Mouse (Mus musculus) bone marrow, adult 2 months (tissue): Measurements from ENCODE around the gene Vstm4. TPM values are rescaled to one million over a fixed set of nuclear protein-coding genes. Genes with fewer than 3 reads are reported as not detected.

Experiments used
- H3K27ac ChIP-seq: fragments of 200-500 bp; 2 replicates; pipeline ENCODE4 v1.5.1; 2012; ENCODE audit warnings: low read depth, mild to moderate bottlenecking, control low read depth, inconsistent platforms, low read length; ENCODE audit not compliant: control insufficient read depth, poor library complexity, insufficient read depth
- H3K4me1 ChIP-seq: fragments of 200-500 bp; 2 replicates; pipeline ENCODE4 v1.6.1; 2011; ENCODE audit warnings: low read length; ENCODE audit not compliant: control insufficient read depth, insufficient read depth
- H3K4me3 ChIP-seq: fragments of 200-500 bp; replicated peaks from 2 replicates; pipeline ENCODE3; 2011; ENCODE audit warnings: mild to moderate bottlenecking, low read depth, low read length, control low read depth; ENCODE audit not compliant: control insufficient read depth
- CTCF ChIP-seq: fragments of 200-500 bp; IDR thresholded peaks from 2 replicates; pipeline ENCODE4 v1.5.1; 2011; ENCODE audit warnings: low read length, control low read depth; ENCODE audit not compliant: control insufficient read depth, insufficient read depth
- POLR2A ChIP-seq: fragments of 200-500 bp; IDR thresholded peaks from 2 replicates; pipeline ENCODE4 v1.6.1; 2011; ENCODE audit warnings: low read depth, mild to moderate bottlenecking, control low read depth, low read length, borderline replicate concordance; ENCODE audit not compliant: control insufficient read depth
- WGBS: fragments of 180-500 bp; shearing (Covaris S2); methylation state at CpG from one replicate; pipeline ENCODE4 v1.1.7; 2018; 5-methylcytosine and 5-hydroxymethylcytosine counted together
- polyA plus RNA-seq: library from polyadenylated mRNA; stranded (reverse); fragments of >200 nt; gene quantifications from 2 replicates; pipeline ENCODE4 v1.2.4, GENCODE M21; 2011; ENCODE audit warnings: low replicate concordance; ENCODE audit not compliant: missing spikeins, insufficient read depth, insufficient read length

Vstm4 gene
- polyA plus RNA-seq, 1 experiment, result 2.9 TPM

GRCm38 (mm10) chr14:32861656-32862055 lies 5.1 kb downstream of the Vstm4 start:
- Histone ChIP-seq H3K27ac (no peak overlapping the region), H3K4me3 (no peak overlapping the region), H3K4me1 (no peaks in the 10 kb centered on the region)
- 60% methylated on average over 2 of the region's 2 CpGs for WGBS
- no peak for TF ChIP-seq CTCF

- TF ChIP-seq CTCF (no peak), POLR2A (no peak)
- Histone ChIP-seq H3K4me1 (no peaks in the 10 kb centered on the region), H3K4me3 (no peak overlapping the region), H3K27ac (no peak overlapping the region)
- 72% methylated on average over 3 of the region's 3 CpGs for WGBS
These were observed 8.8 kb downstream of the Vstm4 start for GRCm38 (mm10) chr14:32865331-32865730.

- 75% methylated on average over 5 of the region's 5 CpGs for WGBS
- Histone ChIP-seq H3K27ac (no peak overlapping the region), H3K4me3 (no peak overlapping the region), H3K4me1 (no peaks in the 10 kb centered on the region; the same call in 1 of the 2 replicates)
- no peak for TF ChIP-seq CTCF
These were observed 15.4 kb downstream of the Vstm4 start for GRCm38 (mm10) chr14:32871963-32872362.

- TF ChIP-seq CTCF (no peak), POLR2A (no peak)
- Histone ChIP-seq H3K4me1 (no peaks in the 10 kb centered on the region; the same call in 1 of the 2 replicates), H3K27ac (no peak overlapping the region), H3K4me3 (no peak overlapping the region)
- WGBS, result 60% methylated on average over 6 of the region's 6 CpGs
These were observed 21.0 kb downstream of the Vstm4 start for GRCm38 (mm10) chr14:32877549-32877948.

- H3K27ac ChIP-seq, result no peak overlapping the region
- H3K4me3 ChIP-seq, result no peak overlapping the region
- no peaks in the 10 kb centered on the region; the same call in 1 of the 2 replicates for H3K4me1 ChIP-seq
- WGBS, result 76% methylated on average over 5 of the region's 5 CpGs
- TF ChIP-seq CTCF, result no peak
- TF ChIP-seq POLR2A, result no peak
These were observed 23.8 kb downstream of the Vstm4 start for GRCm38 (mm10) chr14:32880332-32880731.

GRCm38 (mm10) chr14:32881693-32882092 lies 25.1 kb downstream of the Vstm4 start:
- H3K4me1 ChIP-seq, result no peaks in the 10 kb centered on the region; the same call in 1 of the 2 replicates
- no peak overlapping the region for H3K4me3 ChIP-seq
- TF ChIP-seq POLR2A (no peak), CTCF (no peak)
- WGBS, result 74% methylated on average over 1 of the region's 1 CpGs
- H3K27ac ChIP-seq, result no peak overlapping the region

GRCm38 (mm10) chr14:32888876-32889674 lies 32.5 kb downstream of the Vstm4 start:
- H3K4me1 ChIP-seq, result no peaks in the 10 kb centered on the region; the same call in 1 of the 2 replicates
- no peak overlapping the region for H3K27ac ChIP-seq
- TF ChIP-seq POLR2A (no peak), CTCF (no peak)
- 76% methylated on average over 6 of the region's 6 CpGs for whole genome bisulfite sequencing
- H3K4me3 ChIP-seq, result no peak overlapping the region

GRCm38 (mm10) chr14:32894341-32894853 lies 37.8 kb downstream of the Vstm4 start:
- no peak for TF ChIP-seq CTCF
- no peak for TF ChIP-seq POLR2A
- Histone ChIP-seq H3K4me3 (no peak overlapping the region), H3K4me1 (no peaks in the 10 kb centered on the region), H3K27ac (no peak overlapping the region)
- 90% methylated on average over 4 of the region's 4 CpGs for WGBS

GRCm38 (mm10) chr14:32894878-32895277 lies 38.3 kb downstream of the Vstm4 start:
- H3K4me1 ChIP-seq, result no peaks in the 10 kb centered on the region
- WGBS, result 78% methylated on average over 4 of the region's 4 CpGs
- H3K4me3 ChIP-seq, result no peak overlapping the region
- H3K27ac ChIP-seq, result no peak overlapping the region
- no peak for TF ChIP-seq CTCF
- TF ChIP-seq POLR2A, result no peak
